Mouse (Mus musculus): ENCODE data around the gene Cmc2. TPM values are rescaled to one million over a fixed set of nuclear protein-coding genes. Genes with fewer than 3 reads are reported as not detected.

The Cmc2 gene
- total RNA-seq (2021) = 10 to 100 TPM; 19.6 to 20.8 TPM

DNA sequence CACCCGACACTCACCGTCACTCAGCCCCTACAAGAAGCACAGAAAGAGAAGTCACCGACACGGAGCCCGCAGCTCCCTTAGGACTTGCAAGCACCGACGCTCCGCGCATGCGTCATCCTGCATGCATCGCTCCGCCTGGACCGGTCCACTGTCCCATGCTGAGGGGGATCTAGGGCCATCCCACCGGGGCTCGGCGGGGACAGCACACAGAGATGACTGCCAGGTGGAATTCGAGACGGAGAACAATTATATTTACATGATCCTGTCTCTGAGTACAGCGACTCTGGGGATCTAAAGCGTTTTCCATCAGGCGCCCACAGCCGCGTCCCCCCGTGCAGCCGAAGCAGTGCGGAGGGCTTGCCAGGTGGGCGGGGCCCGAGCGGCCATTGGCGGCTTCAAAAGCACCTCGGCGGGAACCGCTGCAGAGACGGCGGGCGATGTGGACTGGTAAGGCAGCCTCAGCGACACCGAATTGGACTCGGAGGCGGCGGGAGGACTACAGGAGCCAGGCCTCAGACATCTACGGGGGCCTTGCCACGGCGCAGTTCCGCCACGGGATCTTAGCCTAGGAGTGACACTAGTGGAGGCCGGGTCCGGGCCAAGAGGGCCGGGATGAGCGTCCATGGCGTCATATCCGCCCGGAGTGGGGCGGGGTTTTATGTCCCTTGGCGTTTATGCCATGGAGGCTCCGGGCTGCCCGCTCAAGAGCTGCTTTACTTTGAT is at the start of gene Cmc2, which contains the start of gene Cenpn:
Cmc2 (minus strand) TSS at position 119 of the 723 bp plus-strand sequence.
Cenpn (plus strand) TSS at position 394 of the 723 bp plus-strand sequence.
- peak; percentile 90 to 91 for DNase-seq (ENCODE audit: low spot score in 2 of 2)
- intact Hi-C loops (cut with DNase I) = loop anchor here (5.0 kb wide), 1 partner anchor 71 kb away; the partner anchor contains the start of gene Gcsh

DNA sequence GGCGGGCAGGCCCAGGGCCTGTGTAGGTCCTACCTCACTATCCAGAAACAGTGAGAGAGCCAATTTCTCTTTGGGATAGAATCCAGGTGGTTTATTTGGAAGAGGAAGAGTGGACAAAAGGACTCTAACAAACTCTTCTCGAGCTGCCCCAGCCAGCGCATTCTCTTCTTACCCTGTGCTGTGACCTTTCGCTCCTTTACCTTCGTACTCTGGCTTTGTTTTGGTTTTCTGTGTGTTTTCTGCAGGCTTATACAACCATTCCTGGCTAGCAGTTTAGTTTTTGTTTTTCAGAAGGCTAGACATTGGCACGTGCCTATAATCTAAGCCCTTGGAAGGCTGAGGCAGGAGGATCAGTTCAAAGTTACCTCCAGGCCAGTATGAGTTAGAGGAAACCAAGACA is 48.3 kb upstream of the Cmc2 start:
- intact Hi-C loops (cut with DNase I) = no loop called here
- no peak for DNase-seq (ENCODE audit: low spot score in 2 of 2)

DNA sequence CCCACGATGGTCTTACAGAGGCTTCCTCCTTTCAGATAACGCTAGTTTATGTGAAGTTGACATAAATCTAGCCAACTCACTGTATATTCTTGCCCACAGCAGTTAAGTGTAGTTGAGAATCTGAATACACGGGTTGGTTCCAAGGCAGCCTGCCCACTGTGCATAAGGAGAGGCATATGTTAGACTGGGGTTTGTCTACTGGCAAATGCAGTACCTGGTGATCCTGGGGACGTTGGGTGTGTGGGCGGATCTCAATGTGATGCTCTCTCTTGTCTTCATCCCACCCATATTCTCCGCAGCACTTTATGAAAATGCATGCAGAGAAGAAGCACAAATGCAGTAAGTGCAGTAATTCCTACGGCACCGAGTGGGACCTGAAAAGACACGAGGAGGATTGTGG is 33.2 kb upstream of the Cmc2 start:
- intact Hi-C loops (cut with DNase I) = no loop called here
- peak; percentile 84 to 89 for DNase-seq (ENCODE audit: low spot score in 2 of 2)

DNA sequence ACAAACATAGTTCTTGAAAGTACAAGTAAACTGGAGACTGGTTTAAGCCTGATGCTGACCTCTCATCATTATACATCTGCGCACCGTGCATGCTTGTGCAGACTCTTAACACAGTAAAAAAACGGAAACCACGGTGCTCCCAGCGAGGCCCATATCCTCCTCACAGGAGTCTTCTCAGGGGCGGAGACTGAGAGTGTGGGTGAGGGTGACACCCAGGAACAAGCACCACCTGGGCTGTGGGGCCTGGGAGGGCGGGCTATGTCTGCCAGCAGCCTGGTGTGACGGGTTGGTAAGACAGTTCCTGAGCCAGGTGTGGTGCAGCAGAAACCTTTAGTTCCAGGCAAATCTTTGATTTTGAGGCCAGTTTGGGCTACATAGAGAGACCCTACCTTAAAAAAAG is 31.2 kb upstream of the Cmc2 start:
- intact Hi-C loops (cut with DNase I) = no loop called here
- no peak for DNase-seq (ENCODE audit: low spot score in 2 of 2)

DNA sequence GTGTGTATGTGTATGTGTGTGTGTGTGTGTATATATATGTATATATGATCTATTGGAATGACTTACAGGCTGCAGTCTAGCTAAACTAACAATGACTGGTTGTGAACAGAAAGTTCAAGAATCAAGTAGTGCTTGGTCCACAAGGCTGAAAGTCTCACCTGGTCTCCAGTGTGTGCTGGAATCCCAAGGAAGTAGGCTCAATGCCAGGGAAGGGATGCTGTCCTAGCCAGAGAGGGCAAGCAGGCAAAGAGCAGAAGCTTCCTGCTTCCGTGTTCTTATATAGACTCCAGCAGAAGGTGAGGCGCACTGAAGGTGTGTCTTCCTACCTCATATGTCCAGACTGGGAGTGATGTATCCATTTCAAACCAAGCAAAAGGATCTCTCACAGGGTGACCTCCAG is 30.5 kb upstream of the Cmc2 start:
- DNase-seq (ENCODE audit: low spot score in 2 of 2) = no peak
- intact Hi-C loops (cut with DNase I) = no loop called here

DNA sequence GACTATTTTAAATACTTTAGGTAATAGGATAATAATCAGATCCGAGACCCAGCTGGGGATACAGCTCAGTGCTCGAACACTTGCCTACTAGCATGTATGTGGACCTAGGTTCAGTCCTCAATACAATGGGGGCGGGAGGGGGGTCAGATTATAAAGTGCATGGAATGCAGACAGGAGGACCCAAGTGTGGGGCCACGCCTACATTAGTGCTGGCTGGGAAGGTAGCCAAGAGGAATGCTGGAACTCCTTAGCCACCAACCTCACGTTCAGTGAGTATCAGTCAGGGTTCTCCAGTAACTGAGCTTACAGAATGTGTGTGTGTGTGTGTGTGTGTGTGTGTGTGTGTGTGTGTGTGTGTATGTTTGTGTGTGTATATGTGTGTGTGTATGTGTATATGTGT is 30.1 kb upstream of the Cmc2 start:
- intact Hi-C loops (cut with DNase I) = no loop called here
- DNase-seq (ENCODE audit: low spot score in 2 of 2) = no peak

DNA sequence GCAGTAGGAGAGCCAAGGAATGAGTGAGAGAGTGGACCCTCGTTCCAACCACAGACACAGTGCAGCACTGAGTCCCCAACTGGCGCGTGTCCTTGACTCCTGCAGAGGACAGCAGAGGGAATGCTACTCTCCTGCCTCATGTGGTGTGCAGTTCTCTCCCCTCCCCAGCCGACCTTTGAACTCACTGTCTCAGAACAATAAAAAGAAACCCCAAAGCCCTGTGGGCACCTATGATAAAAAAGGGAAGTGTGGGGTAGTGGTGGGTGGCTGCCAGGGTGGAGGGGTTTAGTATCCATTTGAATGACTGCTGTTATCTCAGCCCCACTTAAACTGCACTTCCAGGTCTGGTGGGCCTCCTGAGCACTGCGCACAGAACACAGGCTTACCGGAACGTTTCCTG is 26.3 kb upstream of the Cmc2 start:
- no peak for DNase-seq (ENCODE audit: low spot score in 2 of 2)
- intact Hi-C loops (cut with DNase I) = no loop called here

DNA sequence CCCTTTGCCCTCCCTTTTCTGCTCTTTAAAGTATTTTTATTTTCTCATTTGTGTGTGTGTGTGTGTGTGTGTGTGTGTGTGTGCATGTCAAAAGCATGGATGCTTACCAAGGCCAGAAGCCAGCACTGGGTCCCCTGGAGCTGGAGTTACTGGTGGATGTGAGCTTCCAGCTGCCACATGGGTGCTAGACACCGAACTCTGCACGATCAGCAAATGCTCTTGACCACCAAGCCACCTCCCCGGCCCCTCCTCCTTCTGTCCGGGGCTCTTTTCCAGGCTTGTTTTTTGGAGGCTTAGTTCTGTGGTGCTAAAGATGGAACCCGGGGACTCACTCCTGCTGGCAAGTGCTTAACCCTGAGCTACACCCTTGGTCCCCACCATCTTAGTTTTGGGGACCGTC is 25.6 kb upstream of the Cmc2 start:
- no peak for DNase-seq (ENCODE audit: low spot score in 2 of 2)
- intact Hi-C loops (cut with DNase I) = no loop called here

DNA sequence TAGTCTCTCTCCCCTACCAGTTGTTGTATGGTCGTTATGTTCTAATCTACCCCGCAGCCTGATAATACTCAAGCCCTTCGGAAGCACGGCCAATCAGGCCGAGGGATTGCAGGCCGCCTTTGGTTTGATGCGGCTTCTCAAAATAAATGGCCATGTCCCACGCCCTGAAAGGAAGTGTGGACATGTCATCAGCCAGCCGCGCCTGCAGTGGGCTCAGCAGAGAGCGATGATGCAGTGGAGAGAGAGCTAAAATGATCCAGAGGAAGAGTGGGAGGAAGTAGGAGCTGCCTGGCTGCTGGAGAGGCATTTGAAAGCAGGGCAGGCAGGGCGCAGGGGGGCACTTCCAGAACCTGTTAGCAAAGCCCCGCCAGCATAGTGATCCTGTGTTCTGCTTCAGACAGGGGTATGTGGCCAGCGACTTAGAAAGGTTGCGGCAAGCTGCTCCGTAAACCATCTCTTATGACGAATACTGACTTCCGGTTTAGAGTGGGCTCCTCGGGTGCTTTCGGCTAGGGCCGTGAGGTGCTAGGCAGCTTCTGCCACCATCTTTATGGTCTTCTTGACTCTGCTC is 25.1 kb upstream of the Cmc2 start:
- intact Hi-C loops (cut with DNase I) = no loop called here
- DNase-seq (ENCODE audit: low spot score in 2 of 2) = peak; percentile 67 to 68

DNA sequence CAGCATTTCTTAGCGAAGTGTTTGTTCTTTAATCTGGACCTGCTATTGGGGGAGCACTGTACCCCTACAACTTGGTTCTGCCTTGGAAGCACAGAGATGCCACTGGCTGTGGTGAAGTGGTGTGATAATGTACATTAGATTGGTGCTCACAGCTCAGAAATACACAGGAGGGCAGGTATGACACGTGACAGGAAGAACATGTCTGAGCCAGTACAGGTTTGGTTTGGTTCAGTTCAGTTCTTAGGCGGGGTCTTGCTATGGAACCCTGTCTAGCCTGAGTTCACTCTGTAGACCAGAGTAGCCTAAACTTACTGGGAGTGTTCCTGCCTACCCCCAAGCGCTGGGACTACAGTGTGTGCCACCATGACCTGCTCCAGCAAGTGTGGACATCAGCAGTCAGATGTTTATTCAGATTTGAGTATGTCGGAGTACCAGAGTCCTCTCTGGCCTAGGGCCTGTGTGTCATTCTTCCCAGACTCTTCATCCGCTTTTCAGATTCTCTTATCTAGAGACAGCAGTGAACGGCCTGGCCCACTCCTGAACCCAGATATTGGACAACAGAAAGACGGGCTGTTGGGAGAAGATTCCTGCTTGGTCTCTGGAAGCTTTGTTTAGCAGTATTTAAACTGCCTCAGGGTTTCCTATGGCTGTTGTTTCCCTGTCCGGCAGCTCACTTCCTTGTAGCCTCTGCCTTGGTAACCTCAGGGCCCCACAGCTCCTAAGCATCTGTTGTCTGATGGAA is 24.1 kb upstream of the Cmc2 start:
- no peak for DNase-seq (ENCODE audit: low spot score in 2 of 2)
- intact Hi-C loops (cut with DNase I) = no loop called here

DNA sequence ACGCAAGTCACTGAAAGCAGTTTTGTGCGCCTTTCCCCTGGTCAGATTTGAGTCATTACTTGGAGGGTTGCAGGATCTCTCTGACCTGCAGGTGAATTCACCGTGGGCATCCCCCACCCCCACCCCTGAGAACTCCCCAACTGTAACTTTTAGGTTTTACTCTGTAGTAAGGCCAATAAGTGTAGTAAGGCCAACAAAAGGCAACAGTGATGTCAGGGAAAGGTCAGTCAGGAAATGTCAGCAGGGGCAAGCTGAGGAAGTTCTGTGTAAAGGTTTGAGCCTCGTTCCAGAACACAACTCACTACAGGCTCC is 23.1 kb upstream of the Cmc2 start:
- intact Hi-C loops (cut with DNase I) = loop anchor here (5.0 kb wide), 1 partner anchor 533 kb away; no protein-coding TSS in a partner anchor
- no peak for DNase-seq (ENCODE audit: low spot score in 2 of 2)

DNA sequence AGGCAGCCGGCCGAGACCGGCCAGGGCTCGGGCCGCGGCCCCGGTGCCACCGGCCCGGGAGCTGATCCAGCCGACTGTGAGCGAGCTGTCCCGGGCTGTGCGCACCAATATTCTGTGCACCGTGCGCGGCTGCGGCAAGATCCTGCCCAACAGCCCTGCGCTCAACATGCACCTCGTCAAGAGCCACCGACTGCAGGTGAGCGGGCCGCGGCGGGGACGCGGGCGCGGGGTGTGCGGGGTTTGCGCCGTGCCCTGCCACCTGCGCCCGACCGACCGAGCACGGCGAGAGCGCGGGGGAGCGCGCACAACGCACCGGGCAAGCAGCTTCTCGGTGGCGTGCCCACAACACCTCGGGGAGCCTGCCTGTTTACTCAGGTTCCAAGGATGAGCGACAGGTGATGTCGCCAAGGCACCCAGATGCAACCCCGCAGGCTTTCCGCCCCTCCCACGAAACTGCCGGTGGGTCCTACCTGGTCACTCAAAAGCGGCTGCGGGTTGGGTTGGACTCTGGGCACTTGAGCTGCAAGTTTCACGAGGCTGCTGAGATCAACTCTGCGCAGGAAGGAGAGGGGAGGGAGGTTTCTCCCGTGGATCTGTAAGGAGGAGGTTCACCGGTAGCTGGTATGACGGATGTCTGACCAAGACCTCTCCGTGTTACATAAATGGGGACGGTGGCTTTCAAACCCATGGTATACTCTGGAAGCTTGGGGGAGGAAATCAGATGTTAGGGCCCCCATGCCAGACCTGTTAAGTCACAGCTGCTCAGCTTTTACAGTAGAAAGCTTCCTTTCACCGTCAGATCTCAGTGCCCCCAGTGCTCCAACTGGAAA is 22.5 kb upstream of the Cmc2 start:
- intact Hi-C loops (cut with DNase I) = loop anchor here (1.0 to 5.0 kb wide), 2 partner anchors 36 to 534 kb away; no protein-coding TSS in a partner anchor
- peak; percentile 50 to 61 for DNase-seq (ENCODE audit: low spot score in 2 of 2)

DNA sequence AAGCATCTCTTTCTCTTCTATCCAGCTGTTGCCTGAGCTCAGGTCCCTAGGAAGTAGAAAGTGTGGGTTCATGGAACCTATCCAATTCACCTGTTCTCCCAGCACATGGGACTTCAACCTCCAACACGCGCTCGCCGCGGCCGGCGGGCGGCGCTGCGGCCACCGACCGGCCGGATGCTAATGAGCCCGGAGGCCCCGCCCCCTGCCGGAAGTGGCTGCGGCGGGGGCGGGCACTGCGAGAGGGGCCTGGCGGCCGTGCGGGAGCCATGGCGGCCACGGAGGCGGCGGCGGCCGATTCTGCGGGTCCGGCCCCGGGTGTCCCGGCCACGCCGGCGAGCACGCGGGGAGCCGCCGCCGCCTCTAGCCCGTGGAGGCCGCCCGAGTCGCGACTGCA is 21.9 kb upstream of the Cmc2 start, which contains the start of gene Atmin:
Atmin (plus strand) TSS at position 233 of the 394 bp plus-strand sequence.
- DNase-seq (ENCODE audit: low spot score in 2 of 2) = peak; percentile 80 to 83
- intact Hi-C loops (cut with DNase I) = loop anchor here (1.0 to 5.0 kb wide), 2 partner anchors 36 to 534 kb away; no protein-coding TSS in a partner anchor

DNA sequence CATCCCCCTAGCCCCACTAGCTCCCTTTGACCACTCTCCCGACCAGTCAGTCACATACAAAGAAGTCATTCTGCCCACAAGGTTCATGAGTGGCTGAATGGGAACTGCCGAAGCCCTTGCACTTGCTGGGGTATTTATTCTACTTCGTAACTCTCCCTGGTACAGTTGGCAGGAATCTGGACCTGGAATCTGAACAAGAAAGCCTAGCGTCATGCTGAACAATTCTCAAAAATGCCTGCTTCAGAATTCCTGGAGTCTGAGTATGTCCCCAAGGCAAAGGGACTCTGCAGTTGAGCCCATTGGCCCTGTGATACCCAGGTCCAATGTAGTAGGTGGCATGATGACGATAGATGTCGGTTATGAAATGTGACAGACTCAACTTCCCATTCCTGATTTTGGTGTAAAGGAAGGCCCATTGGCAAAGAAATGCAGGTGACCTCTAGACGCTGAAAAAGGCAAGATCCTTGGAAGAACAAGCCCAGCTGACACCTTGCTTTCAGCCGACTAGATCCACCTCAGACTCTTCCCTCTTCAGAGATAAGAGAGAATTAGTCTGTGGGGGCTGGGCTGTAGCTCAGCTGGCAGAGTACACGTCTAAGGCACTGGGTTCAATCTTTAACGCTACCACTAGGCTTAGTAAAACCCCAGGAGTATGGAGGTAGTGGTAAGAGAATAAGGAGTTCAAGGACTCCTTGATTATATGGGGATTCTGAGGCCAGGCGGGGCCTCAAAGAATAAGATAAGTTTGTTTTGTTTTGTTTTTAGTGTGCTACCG is 21.2 kb upstream of the Cmc2 start:
- DNase-seq (ENCODE audit: low spot score in 2 of 2) = no peak
- intact Hi-C loops (cut with DNase I) = loop anchor here (1.0 to 5.0 kb wide), 2 partner anchors 37 to 535 kb away; no protein-coding TSS in a partner anchor

DNA sequence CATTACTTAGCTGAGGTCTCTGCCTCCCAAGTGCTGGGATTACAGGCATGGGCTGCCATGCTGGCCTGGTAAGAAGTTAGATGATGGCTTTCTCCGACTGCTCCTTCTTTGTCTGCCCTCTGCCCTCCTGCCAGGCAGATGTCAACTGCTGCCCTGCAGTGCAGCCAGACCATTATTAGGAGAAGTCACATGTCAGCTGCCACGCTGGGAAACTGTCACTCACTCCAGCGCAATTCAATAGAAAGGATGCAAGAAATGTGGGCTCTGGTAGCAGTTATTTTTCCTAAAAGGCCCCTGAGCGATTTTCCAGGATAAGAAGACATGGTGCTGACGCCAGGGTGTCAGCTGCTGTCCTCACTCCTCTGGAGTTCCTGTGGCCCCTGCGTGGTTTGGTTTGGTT is 14.3 kb upstream of the Cmc2 start:
- intact Hi-C loops (cut with DNase I) = no loop called here

DNA sequence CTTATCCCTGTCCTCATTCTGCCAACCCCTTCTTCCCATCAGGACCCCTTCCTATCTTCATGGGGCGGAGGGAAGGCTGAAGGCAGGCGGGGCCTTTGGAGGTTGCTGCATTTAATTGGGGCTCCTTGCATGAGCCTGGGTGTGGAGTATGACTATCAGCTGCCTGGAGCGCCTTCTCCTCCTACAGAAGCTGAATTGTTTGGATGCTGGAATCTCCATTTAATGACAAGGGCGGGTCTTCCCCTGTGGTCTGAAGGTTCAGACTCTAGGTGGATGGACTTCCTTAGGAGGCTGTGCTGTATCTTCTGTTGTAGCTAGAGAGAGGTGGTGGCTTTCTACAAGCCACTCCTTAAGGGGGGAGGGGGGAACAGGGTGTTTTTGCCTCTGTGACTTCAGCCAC is 13.7 kb upstream of the Cmc2 start:
- no peak for DNase-seq (ENCODE audit: low spot score in 2 of 2)

More for the DNA sequence above, 14.3 kb upstream of the Cmc2 start:
- no peak for DNase-seq (ENCODE audit: low spot score in 2 of 2)

DNA sequence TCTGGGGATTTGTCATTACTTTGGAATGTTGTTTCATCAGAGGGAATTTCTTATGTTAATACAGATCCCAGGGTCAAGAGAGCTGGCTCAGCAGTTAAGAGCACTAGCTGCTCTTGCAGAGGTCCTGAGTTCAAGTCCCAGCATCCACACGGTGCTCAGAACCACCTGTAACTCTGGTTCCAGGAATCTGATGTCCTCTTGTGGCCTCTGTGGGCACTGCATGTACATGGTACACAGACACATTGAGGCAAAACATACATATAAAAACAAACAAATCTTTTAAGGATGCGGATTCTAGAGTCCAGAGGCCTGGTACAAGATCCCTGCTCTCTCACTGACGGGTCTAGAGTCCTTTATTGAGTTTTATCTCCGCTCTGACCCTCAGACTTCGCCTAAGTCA is 7.3 kb upstream of the Cmc2 start:
- intact Hi-C loops (cut with DNase I) = no loop called here
- no peak for DNase-seq (ENCODE audit: low spot score in 2 of 2)

More for the DNA sequence above, 13.7 kb upstream of the Cmc2 start:
- intact Hi-C loops (cut with DNase I) = no loop called here

DNA sequence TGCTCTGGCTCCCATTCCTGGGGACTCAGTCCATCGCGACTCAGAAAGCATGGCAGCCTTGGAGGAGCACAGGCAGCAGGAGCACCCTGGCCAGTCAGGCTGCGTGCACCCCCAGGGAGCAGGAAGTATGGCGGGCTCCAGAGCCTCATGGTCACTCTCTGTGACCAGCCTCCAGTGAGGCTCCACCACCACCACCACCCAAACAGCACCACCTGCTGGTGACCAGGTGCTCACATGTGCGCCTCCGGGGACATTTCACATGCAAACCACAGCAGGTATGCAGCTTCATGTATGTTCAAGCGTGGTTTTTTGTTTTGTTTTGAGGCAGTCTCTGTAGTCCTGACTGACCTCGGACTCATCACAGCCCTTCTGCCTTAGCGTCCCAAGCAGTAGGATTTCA is 6.6 kb upstream of the Cmc2 start:
- intact Hi-C loops (cut with DNase I) = no loop called here
- DNase-seq (ENCODE audit: low spot score in 2 of 2) = no peak

DNA sequence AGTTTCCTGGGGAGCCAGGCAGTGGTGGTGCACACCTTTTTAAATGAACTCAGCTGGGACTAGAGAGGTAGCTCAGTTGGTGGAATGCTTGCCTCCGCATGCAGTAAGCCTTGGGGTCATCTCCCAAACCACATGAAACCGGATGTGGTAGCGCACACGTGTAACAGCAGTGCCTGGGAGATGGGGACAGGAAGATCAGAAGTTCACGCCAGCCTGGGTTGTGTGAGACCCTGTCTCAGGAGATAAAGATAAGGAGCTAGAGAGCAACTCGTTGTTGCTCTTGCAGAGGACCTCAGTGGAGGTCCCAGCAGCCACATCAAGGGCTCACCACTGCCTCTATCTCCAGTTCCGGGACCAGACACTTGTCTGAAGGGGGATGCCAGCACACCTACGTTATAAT is 2.3 kb upstream of the Cmc2 start:
- no peak for DNase-seq (ENCODE audit: low spot score in 2 of 2)
- intact Hi-C loops (cut with DNase I) = loop anchor here (5.0 kb wide), 1 partner anchor 69 kb away; the partner anchor contains the start of gene Gcsh

Data from left cerebral cortex, postnatal 36 days (tissue).